Mouse (Mus musculus) C2C12 (cell line): ENCODE results near the gene 4930404N11Rik. TPM values are rescaled to one million over a fixed set of nuclear protein-coding genes. Genes with fewer than 3 reads are reported as not detected.
A peak's percentile ranks its signal among the peaks of the same experiment; 100 is the strongest.

Experiments used
- H3K27me3 ChIP-seq: one replicate; pipeline ENCODE4 v1.6.1; 2011; ENCODE audit not compliant: control insufficient read depth, insufficient read depth, insufficient read length
- H3K36me3 ChIP-seq: one replicate; pipeline ENCODE4 v1.6.1; 2011; ENCODE audit not compliant: control insufficient read depth, insufficient read depth
- H3K4me3 ChIP-seq: one replicate; pipeline ENCODE4 v1.5.1; 2011; ENCODE audit warnings: mild to moderate bottlenecking, control low read depth; ENCODE audit not compliant: poor library complexity, insufficient read depth, severe bottlenecking
- H3K79me2 ChIP-seq: one replicate; pipeline ENCODE4 v1.6.1; 2011; ENCODE audit not compliant: control insufficient read depth, insufficient read depth
- H3K79me3 ChIP-seq: one replicate; pipeline ENCODE4 v1.6.1; 2011; ENCODE audit warnings: low read depth, control low read depth
- H3ac ChIP-seq: one replicate; pipeline ENCODE3; 2011; ENCODE audit warnings: low read depth; ENCODE audit not compliant: control insufficient read depth, insufficient read length
- CEBPB ChIP-seq: IDR thresholded peaks from one replicate; pipeline ENCODE4 v1.6.1; 2011; ENCODE audit warnings: low read depth, mild to moderate bottlenecking, control low read depth, moderate library complexity
- CTCF ChIP-seq: IDR thresholded peaks from one replicate; pipeline ENCODE4 v1.5.1; 2011; ENCODE audit not compliant: control insufficient read depth, insufficient read depth, insufficient read length
- FOSL1 ChIP-seq: IDR thresholded peaks from one replicate; pipeline ENCODE4 v1.8.0; 2011; ENCODE audit warnings: mild to moderate bottlenecking, low read length; ENCODE audit not compliant: poor library complexity, insufficient read depth, severe bottlenecking
- MAX ChIP-seq: IDR thresholded peaks from one replicate; pipeline ENCODE4 v1.6.1; 2011; ENCODE audit warnings: mild to moderate bottlenecking, control low read depth
- MYOD1 ChIP-seq: IDR thresholded peaks from one replicate; pipeline ENCODE4 v1.6.1; 2011; ENCODE audit warnings: low read depth; ENCODE audit not compliant: control insufficient read depth, insufficient read length
- MYOG ChIP-seq: IDR thresholded peaks from one replicate; pipeline ENCODE4 v1.6.1; 2011; ENCODE audit not compliant: control insufficient read depth, insufficient read length; ENCODE audit errors: extremely low read depth
- USF1 ChIP-seq: IDR thresholded peaks from one replicate; pipeline ENCODE4 v1.6.1; 2011; ENCODE audit warnings: low read depth, mild to moderate bottlenecking, control low read depth, moderate library complexity
- polyA plus RNA-seq: library from polyadenylated mRNA; unstranded; fragments of >200 nt; fragmentation: generic; extraction: Trizol; gene quantifications from one replicate; pipeline ENCODE4 v1.2.1, GENCODE M21; 2012; ENCODE audit warnings: missing spikeins

The 4930404N11Rik gene
- polyA plus RNA-seq, 1 experiment: 0.51 TPM

- Histone ChIP-seq H3ac (peak overlapping the region; percentile 77), H3K27me3 (no peaks in the 10 kb centered on the region), H3K79me2 (peaks cover 30% of the 10 kb centered on the region), H3K4me3 (peak overlapping the region; percentile 99), H3K36me3 (peaks cover 49% of the 10 kb centered on the region), H3K79me3 (peaks cover 20% of the 10 kb centered on the region)
- TF ChIP-seq USF1 (no peak), MAX (peak; percentile 72), FOSL1 (no peak), CTCF (no peak)
Measured at GRCm38 (mm10) chr10:81319741-81320549, 45.7 kb downstream of the 4930404N11Rik start.

- H3K4me3 ChIP-seq: peak overlapping the region; percentile 99
- H3ac ChIP-seq: peak overlapping the region; percentile 77
- H3K79me3 ChIP-seq: peaks cover 18% of the 10 kb centered on the region
- H3K79me2 ChIP-seq: peaks cover 30% of the 10 kb centered on the region
- no peaks in the 10 kb centered on the region for H3K27me3 ChIP-seq
- TF ChIP-seq FOSL1: no peak
- no peak for TF ChIP-seq MYOD1
- no peak for TF ChIP-seq MYOG
- no peak for TF ChIP-seq USF1
- TF ChIP-seq MAX: no peak
- no peak for TF ChIP-seq CEBPB
- TF ChIP-seq CTCF: no peak
- H3K36me3 ChIP-seq: peaks cover 46% of the 10 kb centered on the region
Measured at GRCm38 (mm10) chr10:81319330-81319699, 46.3 kb downstream of the 4930404N11Rik start.

- Histone ChIP-seq H3K36me3 (peaks cover 42% of the 10 kb centered on the region), H3K27me3 (no peaks in the 10 kb centered on the region), H3K79me2 (peaks cover 28% of the 10 kb centered on the region), H3K4me3 (no peak overlapping the region), H3K79me3 (peaks cover 18% of the 10 kb centered on the region), H3ac (peak overlapping the region; percentile 47)
- TF ChIP-seq CTCF (no peak), CEBPB (no peak), MYOD1 (no peak), USF1 (no peak), MYOG (no peak), MAX (no peak), FOSL1 (no peak)
Measured at GRCm38 (mm10) chr10:81318589-81319329, 46.9 kb downstream of the 4930404N11Rik start.

GRCm38 (mm10) chr10:81317273-81317672 lies 48.3 kb downstream of the 4930404N11Rik start:
- Histone ChIP-seq H3ac (no peak overlapping the region), H3K79me2 (peaks cover 13% of the 10 kb centered on the region), H3K36me3 (peaks cover 33% of the 10 kb centered on the region), H3K27me3 (no peaks in the 10 kb centered on the region), H3K79me3 (peaks cover 11% of the 10 kb centered on the region), H3K4me3 (no peak overlapping the region)
- TF ChIP-seq FOSL1: no peak
- no peak for TF ChIP-seq MYOD1
- no peak for TF ChIP-seq CTCF
- no peak for TF ChIP-seq MAX
- TF ChIP-seq USF1: no peak

GRCm38 (mm10) chr10:81316338-81317060 lies 49.1 kb downstream of the 4930404N11Rik start:
- H3K36me3 ChIP-seq: peaks cover 31% of the 10 kb centered on the region

More at GRCm38 (mm10) chr10:81316338-81317060, 49.1 kb downstream of the 4930404N11Rik start:
- peaks cover 6% of the 10 kb centered on the region for H3K79me2 ChIP-seq
- H3ac ChIP-seq: no peak overlapping the region
- H3K27me3 ChIP-seq: no peaks in the 10 kb centered on the region
- peaks cover 3% of the 10 kb centered on the region for H3K79me3 ChIP-seq
- H3K4me3 ChIP-seq: no peak overlapping the region
- TF ChIP-seq CTCF: peak; percentile 10
- TF ChIP-seq MYOG: no peak
